Mouse (Mus musculus): ENCODE results near the gene Siva1.

Siva1 gene

DNA sequence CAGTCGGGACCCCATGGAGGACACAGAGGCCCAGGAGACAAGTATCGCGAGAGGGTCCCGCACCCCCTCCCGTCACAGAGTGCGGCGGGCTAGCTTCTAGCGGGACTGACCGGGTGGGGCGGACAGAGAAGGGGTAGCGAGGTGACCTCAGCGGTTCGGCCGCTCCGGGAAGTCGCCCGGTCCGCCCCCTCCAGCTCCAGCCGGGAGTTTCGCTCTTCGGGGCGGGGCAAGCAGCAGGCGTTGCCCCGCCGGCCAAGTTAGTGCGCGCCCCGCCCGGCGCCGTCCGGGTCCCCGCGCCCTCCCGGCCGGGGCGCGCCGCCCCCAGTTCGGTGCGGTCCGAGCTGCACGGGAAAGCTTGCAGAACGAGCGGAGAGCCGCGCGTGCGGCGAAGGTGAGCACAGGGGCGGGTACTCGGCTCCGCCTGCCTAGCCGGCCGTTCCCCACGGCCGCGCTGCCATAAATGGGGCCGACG is 34.1 kb downstream of the Siva1 start, which contains the start of gene Zbtb42:
Gene Zbtb42, plus strand, starts transcription at position 274 of the 472 bp plus-strand sequence.
- DNase-seq (ENCODE audit: low spot score) = peak; percentile 81

GRCm38 (mm10) chr12:112679027-112679996 is 34.8 kb downstream of the Siva1 start:
- DNase-seq (ENCODE audit: low spot score) = peak; percentile 47

GRCm38 (mm10) chr12:112683351-112683750 is 38.9 kb downstream of the Siva1 start:
- no peak for DNase-seq (ENCODE audit: low spot score)

DNA sequence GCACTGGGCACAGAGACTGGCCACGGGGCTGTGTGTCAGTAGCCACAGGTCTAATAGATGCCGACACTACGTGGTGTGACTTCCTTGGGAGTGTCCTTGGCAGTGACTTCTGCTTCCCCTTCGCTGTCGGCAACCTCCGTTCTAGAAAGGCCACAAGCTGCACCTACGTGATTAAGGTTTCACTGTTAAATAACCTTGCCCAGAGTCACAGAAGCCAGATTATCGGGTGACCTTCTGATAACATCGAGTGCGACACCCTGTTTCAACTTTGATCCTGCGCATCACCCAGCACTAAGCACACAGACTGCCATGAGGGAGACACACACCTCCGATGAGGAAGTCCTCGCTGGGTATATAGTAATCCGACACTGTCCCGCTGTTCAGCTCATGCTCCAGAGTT is 44.0 kb downstream of the Siva1 start:
- DNase-seq (ENCODE audit: low spot score) = no peak

GRCm38 (mm10) chr12:112693185-112694126 is 49.0 kb downstream of the Siva1 start:
- peak; percentile 97 for DNase-seq (ENCODE audit: low spot score)

DNA sequence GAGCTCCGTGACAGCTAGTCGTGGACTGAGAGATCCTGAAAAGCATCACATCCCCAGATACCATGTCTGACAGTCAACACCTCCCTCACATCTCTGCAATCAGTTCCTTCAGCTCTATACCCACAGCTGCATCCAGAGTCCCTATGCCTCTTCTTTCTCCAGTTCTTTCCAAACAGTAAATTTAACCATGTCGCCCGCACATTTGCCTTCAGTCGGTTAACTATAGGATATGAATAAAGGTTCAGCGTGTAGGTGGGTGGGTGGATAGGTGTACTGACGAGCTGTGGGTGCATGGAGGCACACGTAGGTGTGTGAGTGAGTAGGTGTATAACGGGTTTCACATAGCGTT is 49.6 kb downstream of the Siva1 start:
- DNase-seq (ENCODE audit: low spot score) = no peak

- DNase-seq (ENCODE audit: low spot score) = no peak
Measured at GRCm38 (mm10) chr12:112696806-112697425, 52.4 kb downstream of the Siva1 start.
